Comparison of ENCODE assay signal across 17 mouse cellular contexts in genomic region chr5:20358437-20358836, GRCm38 (mm10).
A peak's percentile ranks its signal among the peaks of the same experiment; 100 is the strongest.
DNase-seq lines count a peak whose midpoint lies in the region; ATAC-seq and TF ChIP-seq lines count a peak whose summit lies in the region.
"Had no signal": no experiment of that assay in that cellular context is flagged by ENCODE, and none has a peak within 500 bp of the region (broad histone marks: within the 10 kb centered on the region; RNA-seq: fewer than 3 reads in every experiment).

No protein-coding gene starts in this region.

- H3K27me3 ChIP-seq in hindbrain, embryonic 16.5 days (replicated peaks; ENCODE audit: control insufficient read depth, insufficient read depth, low read length), result no peaks in the 10 kb centered on the region
- H3K27me3 ChIP-seq in hindbrain, embryonic 13.5 days, result no peaks in the 10 kb centered on the region
- no peaks in the 10 kb centered on the region for H3K27me3 ChIP-seq in midbrain, postnatal 0 days (ENCODE audit: insufficient read depth, low read length)
- no peaks in the 10 kb centered on the region for H3K27me3 ChIP-seq in midbrain, embryonic 10.5 days (ENCODE audit: low read depth, poor library complexity, severe bottlenecking)
- H3K27me3 ChIP-seq: heart, embryonic 13.5 days; stomach, embryonic 15.5 days had no signal

- H3K4me1 ChIP-seq in hindbrain, embryonic 16.5 days (ENCODE audit: control insufficient read depth, insufficient read depth, low read depth, low read length), result no peaks in the 10 kb centered on the region
- no peaks in the 10 kb centered on the region; the same call in 1 of the 2 replicates for H3K4me1 ChIP-seq in hindbrain, embryonic 13.5 days (replicated peaks)
- no peaks in the 10 kb centered on the region; the same call in 1 of the 2 replicates for H3K4me1 ChIP-seq in midbrain, postnatal 0 days (ENCODE audit: insufficient read depth, low read length)
- H3K4me1 ChIP-seq in midbrain, embryonic 10.5 days, result no peaks in the 10 kb centered on the region; the same call in 1 of the 2 replicates
- H3K4me1 ChIP-seq: heart, embryonic 13.5 days; hindbrain, embryonic 10.5 days; stomach, embryonic 15.5 days had no signal

- TF ChIP-seq CTCF in midbrain, postnatal 0 days (IDR thresholded peaks at IDR 0.05), result no peak

- WGBS in hindbrain, embryonic 16.5 days, result 49% methylated on average over 5 of the region's 5 CpGs
- WGBS in hindbrain, embryonic 13.5 days, result 61% methylated on average over 5 of the region's 5 CpGs
- WGBS in midbrain, postnatal 0 days, result 42% methylated on average over 5 of the region's 5 CpGs
- WGBS in midbrain, embryonic 10.5 days, result 64% methylated on average over 5 of the region's 5 CpGs

- H3K9me3 ChIP-seq in hindbrain, embryonic 16.5 days (ENCODE audit: control insufficient read depth, low read length), result no peaks in the 10 kb centered on the region
- no peaks in the 10 kb centered on the region for H3K9me3 ChIP-seq in hindbrain, embryonic 13.5 days
- no peaks in the 10 kb centered on the region for H3K9me3 ChIP-seq in midbrain, postnatal 0 days (ENCODE audit: low read length)
- no peaks in the 10 kb centered on the region for H3K9me3 ChIP-seq in midbrain, embryonic 10.5 days (replicated peaks)
- H3K9me3 ChIP-seq: heart, embryonic 13.5 days; hindbrain, embryonic 10.5 days; stomach, embryonic 15.5 days had no signal

- H3K4me2 ChIP-seq in hindbrain, embryonic 16.5 days (ENCODE audit: low read length), result no peak overlapping the region
- H3K4me2 ChIP-seq in hindbrain, embryonic 13.5 days, result no peak overlapping the region
- no peak overlapping the region for H3K4me2 ChIP-seq in midbrain, postnatal 0 days (ENCODE audit: low read depth, low read length, poor library complexity, severe bottlenecking)
- H3K4me2 ChIP-seq: heart, embryonic 13.5 days; lung, embryonic 14.5 days; stomach, embryonic 15.5 days had no signal

- no peak overlapping the region for H3K27ac ChIP-seq in hindbrain, embryonic 16.5 days (ENCODE audit: low read depth, low read length)
- H3K27ac ChIP-seq in hindbrain, embryonic 13.5 days, result no peak overlapping the region
- no peak overlapping the region for H3K27ac ChIP-seq in midbrain, postnatal 0 days (ENCODE audit: low read depth, low read length)
- no peak overlapping the region for H3K27ac ChIP-seq in midbrain, embryonic 10.5 days (replicated peaks)
- H3K27ac ChIP-seq: heart, embryonic 13.5 days; hindbrain, embryonic 10.5 days; macrophage; stomach, embryonic 15.5 days had no signal

- ATAC-seq in hindbrain, embryonic 16.5 days, result 0 out of 2 replicates have a peak, but pooled peaks have one; percentile 55
- ATAC-seq in hindbrain, embryonic 13.5 days (ENCODE audit: low FRiP score), result no peak
- ATAC-seq in midbrain, postnatal 0 days (ENCODE audit: low FRiP score), result no peak
- ATAC-seq: midbrain, embryonic 16.5 days had no signal

- H3K36me3 ChIP-seq in hindbrain, embryonic 16.5 days (ENCODE audit: control insufficient read depth, insufficient read depth, low read length), result no peaks in the 10 kb centered on the region
- H3K36me3 ChIP-seq in hindbrain, embryonic 13.5 days, result no peaks in the 10 kb centered on the region
- H3K36me3 ChIP-seq in midbrain, postnatal 0 days (ENCODE audit: insufficient read depth, low read length), result no peaks in the 10 kb centered on the region
- no peaks in the 10 kb centered on the region for H3K36me3 ChIP-seq in midbrain, embryonic 10.5 days
- H3K36me3 ChIP-seq: heart, embryonic 13.5 days; hindbrain, embryonic 10.5 days; stomach, embryonic 15.5 days had no signal

- H3K9ac ChIP-seq in hindbrain, embryonic 16.5 days (ENCODE audit: low read depth, low read length), result no peak overlapping the region
- no peak overlapping the region for H3K9ac ChIP-seq in hindbrain, embryonic 13.5 days
- no peak overlapping the region for H3K9ac ChIP-seq in midbrain, postnatal 0 days (replicated peaks; ENCODE audit: low read length, poor library complexity, severe bottlenecking)
- H3K9ac ChIP-seq: heart, embryonic 13.5 days; lung, embryonic 14.5 days; stomach, embryonic 15.5 days had no signal

- no peak overlapping the region for H3K4me3 ChIP-seq in hindbrain, embryonic 16.5 days (ENCODE audit: low read length)
- H3K4me3 ChIP-seq in hindbrain, embryonic 13.5 days, result no peak overlapping the region
- H3K4me3 ChIP-seq in midbrain, postnatal 0 days (ENCODE audit: low read depth, low read length), result no peak overlapping the region
- H3K4me3 ChIP-seq in midbrain, embryonic 10.5 days, result no peak overlapping the region
- H3K4me3 ChIP-seq: heart, embryonic 13.5 days; hindbrain, embryonic 10.5 days; stomach, embryonic 15.5 days had no signal

- peak; percentile 48 for DNase-seq in midbrain, postnatal 0 days (ENCODE audit: low spot score)
- no peak for DNase-seq in midbrain, embryonic 10.5 days (ENCODE audit: low spot score)
- DNase-seq in cerebellum, adult 8-10 months, result peak; percentile 84
- peak; percentile 7 for DNase-seq in retina, embryonic 14.5 days (ENCODE audit: low spot score)
- DNase-seq in gastrocnemius, postnatal 25 days, result no peak
- no peak for DNase-seq in adrenal gland, postnatal 14 days
- DNase-seq: embryo, embryonic 11 days; kidney, adult 8-10 months; kidney, postnatal 36 days; lung, embryonic 14.5 days had no signal

Comparison
In these comparisons a context has a peak if more than half of its experiments do, and no peak if none do; other contexts are left out.
1. DNase-seq: peak in midbrain, postnatal 0 days (single experiment), cerebellum, adult 8-10 months (single experiment) and retina, embryonic 14.5 days (single experiment); none in midbrain, embryonic 10.5 days (single experiment), gastrocnemius, postnatal 25 days (single experiment) and adrenal gland, postnatal 14 days (single experiment).